Mouse (Mus musculus): Measurements from ENCODE around the gene Yaf2. TPM values are rescaled to one million over a fixed set of nuclear protein-coding genes. Genes with fewer than 3 reads are reported as not detected.
"Not testable (repeated sequence)": the region's sequence is repeated elsewhere in the genome, so short reads cannot be mapped to it uniquely, and the experiment has no call there.

Gene Yaf2
- polyA plus RNA-seq, 1 experiment from 2014 or later: 138 TPM

- 95% methylated on average over 1 of the region's 1 CpGs for WGBS
- ATAC-seq (ENCODE audit: insufficient read depth, low FRiP score, low TSS enrichment) (no peak), DNase-seq (ENCODE audit: low spot score) (no peak)
- no peaks in the 10 kb centered on the region for H3K36me3 ChIP-seq (ENCODE audit: control insufficient read depth, insufficient read depth, low read length)
- H3K27me3 ChIP-seq (ENCODE audit: control insufficient read depth, insufficient read depth, low read length): no peaks in the 10 kb centered on the region
- H3K9ac ChIP-seq (ENCODE audit: low read length): no peak overlapping the region
- H3K4me1 ChIP-seq (ENCODE audit: control insufficient read depth, insufficient read depth, low read length): no peaks in the 10 kb centered on the region
- H3K4me3 ChIP-seq (ENCODE audit: low read depth, low read length): no peak overlapping the region
- H3K4me2 ChIP-seq (ENCODE audit: low read depth): no peak overlapping the region
- no peaks in the 10 kb centered on the region for H3K9me3 ChIP-seq (ENCODE audit: control insufficient read depth, low read length)
- no peak overlapping the region for H3K27ac ChIP-seq (ENCODE audit: low read depth, low read length)
These were observed 18.0 kb downstream of the Yaf2 start for GRCm38 (mm10) chr15:93318781-93319180.

DNA sequence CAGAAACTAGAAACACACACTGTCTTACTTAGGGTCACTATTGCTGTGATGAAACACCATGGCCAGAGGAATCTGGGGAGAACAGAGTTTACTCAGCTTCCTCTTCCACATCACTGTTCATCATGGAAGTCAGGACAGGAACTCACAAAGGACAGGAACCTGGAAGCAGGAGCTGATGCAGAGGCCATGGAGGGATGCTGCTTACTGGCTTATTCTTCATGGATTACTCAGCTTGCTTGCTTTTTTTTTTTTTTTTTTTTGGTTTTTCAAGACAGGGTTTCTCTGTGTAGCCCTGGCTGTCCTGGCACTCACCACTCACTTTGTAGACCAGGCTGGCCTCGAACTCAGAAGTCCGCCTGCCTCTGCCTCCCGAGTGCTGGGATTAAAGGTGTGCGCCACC, 26.4 kb downstream of the Yaf2 start:
- not testable (repeated sequence) for ATAC-seq (ENCODE audit: insufficient read depth, low FRiP score, low TSS enrichment); DNase-seq (ENCODE audit: low spot score); H3K27ac ChIP-seq (ENCODE audit: low read depth, low read length); H3K4me2 ChIP-seq (ENCODE audit: low read depth); H3K9me3 ChIP-seq (ENCODE audit: control insufficient read depth, low read length); H3K36me3 ChIP-seq (ENCODE audit: control insufficient read depth, insufficient read depth, low read length); H3K27me3 ChIP-seq (ENCODE audit: control insufficient read depth, insufficient read depth, low read length); H3K9ac ChIP-seq (ENCODE audit: low read length); H3K4me1 ChIP-seq (ENCODE audit: control insufficient read depth, insufficient read depth, low read length); H3K4me3 ChIP-seq (ENCODE audit: low read depth, low read length)
- 97% methylated on average over 4 of the region's 4 CpGs for WGBS

DNA sequence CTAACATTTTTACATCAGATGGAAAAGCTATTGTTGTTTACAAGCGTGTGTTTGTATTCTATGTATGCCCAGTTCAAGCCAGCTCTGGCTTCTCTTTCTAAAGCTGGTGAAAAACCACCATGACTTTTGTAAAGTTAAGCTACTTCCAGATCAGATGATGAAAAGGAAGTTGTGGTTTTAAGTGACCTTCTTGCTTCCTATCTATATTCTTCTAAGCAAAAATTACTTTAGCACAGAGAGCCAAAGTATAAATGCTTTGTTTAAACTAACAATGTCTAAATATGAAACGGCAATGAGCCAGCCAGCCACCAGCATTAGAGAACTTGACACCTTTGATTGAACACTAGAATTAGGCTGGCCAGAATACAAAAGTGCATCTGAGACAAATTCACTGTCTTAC, 38.5 kb downstream of the Yaf2 start:
- 88% methylated on average over 2 of the region's 2 CpGs for WGBS
- no peaks in the 10 kb centered on the region for H3K36me3 ChIP-seq (ENCODE audit: control insufficient read depth, insufficient read depth, low read length)
- H3K4me1 ChIP-seq (ENCODE audit: control insufficient read depth, insufficient read depth, low read length): no peaks in the 10 kb centered on the region
- DNase-seq (ENCODE audit: low spot score) (no peak), ATAC-seq (ENCODE audit: insufficient read depth, low FRiP score, low TSS enrichment) (no peak)
- no peaks in the 10 kb centered on the region for H3K27me3 ChIP-seq (ENCODE audit: control insufficient read depth, insufficient read depth, low read length)
- H3K4me3 ChIP-seq (ENCODE audit: low read depth, low read length): no peak overlapping the region
- H3K4me2 ChIP-seq (ENCODE audit: low read depth): no peak overlapping the region
- H3K9me3 ChIP-seq (ENCODE audit: control insufficient read depth, low read length): no peaks in the 10 kb centered on the region
- no peak overlapping the region for H3K27ac ChIP-seq (ENCODE audit: low read depth, low read length)
- H3K9ac ChIP-seq (ENCODE audit: low read length): no peak overlapping the region

- Histone ChIP-seq H3K36me3 (ENCODE audit: control insufficient read depth, insufficient read depth, low read length) (0 out of 2 replicates have a peak, but pooled peaks cover 2% of the 10 kb centered on the region), H3K27me3 (ENCODE audit: control insufficient read depth, insufficient read depth, low read length) (no peaks in the 10 kb centered on the region), H3K9me3 (ENCODE audit: control insufficient read depth, low read length) (no peaks in the 10 kb centered on the region), H3K27ac (ENCODE audit: low read depth, low read length) (no peak overlapping the region), H3K4me3 (ENCODE audit: low read depth, low read length) (no peak overlapping the region), H3K4me2 (ENCODE audit: low read depth) (no peak overlapping the region), H3K4me1 (ENCODE audit: control insufficient read depth, insufficient read depth, low read length) (no peaks in the 10 kb centered on the region), H3K9ac (ENCODE audit: low read length) (no peak overlapping the region)
- ATAC-seq (ENCODE audit: insufficient read depth, low FRiP score, low TSS enrichment): no peak
- WGBS: 90% methylated on average over 11 of the region's 11 CpGs
- no peak for DNase-seq (ENCODE audit: low spot score)
These were observed 42.3 kb downstream of the Yaf2 start for GRCm38 (mm10) chr15:93294483-93294882.

- DNase-seq (ENCODE audit: low spot score) (no peak), ATAC-seq (ENCODE audit: insufficient read depth, low FRiP score, low TSS enrichment) (no peak)
- Histone ChIP-seq H3K36me3 (ENCODE audit: control insufficient read depth, insufficient read depth, low read length) (peaks cover 5% of the 10 kb centered on the region; the same call in 1 of the 2 replicates), H3K9ac (ENCODE audit: low read length) (no peak overlapping the region), H3K4me3 (ENCODE audit: low read depth, low read length) (no peak overlapping the region), H3K4me2 (ENCODE audit: low read depth) (no peak overlapping the region), H3K9me3 (ENCODE audit: control insufficient read depth, low read length) (no peaks in the 10 kb centered on the region), H3K27ac (ENCODE audit: low read depth, low read length) (no peak overlapping the region), H3K27me3 (ENCODE audit: control insufficient read depth, insufficient read depth, low read length) (no peaks in the 10 kb centered on the region), H3K4me1 (ENCODE audit: control insufficient read depth, insufficient read depth, low read length) (no peaks in the 10 kb centered on the region)
- WGBS: 95% methylated on average over 4 of the region's 4 CpGs
These were observed 48.4 kb downstream of the Yaf2 start for GRCm38 (mm10) chr15:93288321-93288720.

DNA sequence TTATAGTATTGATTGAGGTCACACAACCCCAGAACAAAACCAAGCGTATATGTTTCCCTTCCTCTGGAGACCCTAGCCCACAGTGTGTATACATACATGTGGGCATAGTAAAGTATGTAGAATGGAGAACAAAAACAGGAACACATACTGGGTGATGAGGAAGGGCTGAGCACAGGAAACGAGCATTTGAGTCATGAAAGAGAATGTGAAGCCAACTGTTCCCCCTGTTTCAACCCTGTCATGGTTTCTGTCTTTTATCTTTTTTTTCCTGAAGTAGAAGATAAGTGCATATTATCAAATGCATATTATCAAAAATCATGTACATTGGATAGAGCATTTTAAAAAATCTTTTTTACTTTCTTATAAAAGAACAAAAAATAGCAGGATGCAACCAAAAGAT, 49.1 kb downstream of the Yaf2 start:
- no peak for ATAC-seq (ENCODE audit: insufficient read depth, low FRiP score, low TSS enrichment)
- Histone ChIP-seq H3K27me3 (ENCODE audit: control insufficient read depth, insufficient read depth, low read length) (no peaks in the 10 kb centered on the region), H3K4me1 (ENCODE audit: control insufficient read depth, insufficient read depth, low read length) (no peaks in the 10 kb centered on the region), H3K4me3 (ENCODE audit: low read depth, low read length) (no peak overlapping the region), H3K27ac (ENCODE audit: low read depth, low read length) (no peak overlapping the region), H3K9ac (ENCODE audit: low read length) (no peak overlapping the region), H3K4me2 (ENCODE audit: low read depth) (no peak overlapping the region), H3K36me3 (ENCODE audit: control insufficient read depth, insufficient read depth, low read length) (peaks cover 5% of the 10 kb centered on the region; the same call in 1 of the 2 replicates), H3K9me3 (ENCODE audit: control insufficient read depth, low read length) (no peaks in the 10 kb centered on the region)
- WGBS: 85% methylated on average over 2 of the region's 2 CpGs
- no peak for DNase-seq (ENCODE audit: low spot score)

GRCm38 (mm10) chr15:93285244-93285643, 51.5 kb downstream of the Yaf2 start:
- ATAC-seq (ENCODE audit: insufficient read depth, low FRiP score, low TSS enrichment): no peak
- WGBS: 88% methylated on average over 15 of the region's 15 CpGs
- no peaks in the 10 kb centered on the region for H3K27me3 ChIP-seq (ENCODE audit: control insufficient read depth, insufficient read depth, low read length)
- H3K27ac ChIP-seq (ENCODE audit: low read depth, low read length): no peak overlapping the region
- H3K4me3 ChIP-seq (ENCODE audit: low read depth, low read length): no peak overlapping the region
- H3K4me2 ChIP-seq (ENCODE audit: low read depth): no peak overlapping the region
- H3K9me3 ChIP-seq (ENCODE audit: control insufficient read depth, low read length): no peaks in the 10 kb centered on the region
- H3K9ac ChIP-seq (ENCODE audit: low read length): no peak overlapping the region
- peaks cover 7% of the 10 kb centered on the region for H3K36me3 ChIP-seq (ENCODE audit: control insufficient read depth, insufficient read depth, low read length)
- H3K4me1 ChIP-seq (ENCODE audit: control insufficient read depth, insufficient read depth, low read length): no peaks in the 10 kb centered on the region
- no peak for DNase-seq (ENCODE audit: low spot score)

GRCm38 (mm10) chr15:93284326-93284725, 52.4 kb downstream of the Yaf2 start:
- Histone ChIP-seq H3K4me3 (ENCODE audit: low read depth, low read length) (no peak overlapping the region), H3K36me3 (ENCODE audit: control insufficient read depth, insufficient read depth, low read length) (peaks cover 5% of the 10 kb centered on the region), H3K27me3 (ENCODE audit: control insufficient read depth, insufficient read depth, low read length) (no peaks in the 10 kb centered on the region), H3K9ac (ENCODE audit: low read length) (no peak overlapping the region), H3K4me1 (ENCODE audit: control insufficient read depth, insufficient read depth, low read length) (no peaks in the 10 kb centered on the region), H3K27ac (ENCODE audit: low read depth, low read length) (no peak overlapping the region), H3K4me2 (ENCODE audit: low read depth) (no peak overlapping the region), H3K9me3 (ENCODE audit: control insufficient read depth, low read length) (no peaks in the 10 kb centered on the region)
- 86% methylated on average over 6 of the region's 6 CpGs for whole genome bisulfite sequencing
- DNase-seq (ENCODE audit: low spot score): no peak
- no peak for ATAC-seq (ENCODE audit: insufficient read depth, low FRiP score, low TSS enrichment)

GRCm38 (mm10) chr15:93283349-93283748, 53.4 kb downstream of the Yaf2 start:
- ATAC-seq (ENCODE audit: insufficient read depth, low FRiP score, low TSS enrichment): no peak
- DNase-seq (ENCODE audit: low spot score): no peak
- no peaks in the 10 kb centered on the region for H3K27me3 ChIP-seq (ENCODE audit: control insufficient read depth, insufficient read depth, low read length)
- H3K36me3 ChIP-seq (ENCODE audit: control insufficient read depth, insufficient read depth, low read length): peaks cover 5% of the 10 kb centered on the region
- H3K9ac ChIP-seq (ENCODE audit: low read length): no peak overlapping the region
- H3K9me3 ChIP-seq (ENCODE audit: control insufficient read depth, low read length): no peaks in the 10 kb centered on the region
- H3K4me3 ChIP-seq (ENCODE audit: low read depth, low read length): no peak overlapping the region
- H3K27ac ChIP-seq (ENCODE audit: low read depth, low read length): no peak overlapping the region
- H3K4me1 ChIP-seq (ENCODE audit: control insufficient read depth, insufficient read depth, low read length): no peaks in the 10 kb centered on the region
- WGBS: 79% methylated on average over 11 of the region's 11 CpGs
- no peak overlapping the region for H3K4me2 ChIP-seq (ENCODE audit: low read depth)

All from neural tube, embryonic 11.5 days (tissue).